Mouse (Mus musculus) stomach, embryonic 15.5 days (tissue): ENCODE measurements around the gene Erich3. TPM values are rescaled to one million over a fixed set of nuclear protein-coding genes. Genes with fewer than 3 reads are reported as not detected.
"Not testable (repeated sequence)": the region's sequence is repeated elsewhere in the genome, so short reads cannot be mapped to it uniquely, and the experiment has no call there.

ENCODE experiments used
- ATAC-seq: fragments of 200-750 bp; cut with Nextera tagmentation; 2 replicates; pipeline ENCODE4 v1.8.0; 2017; ENCODE audit warnings: low read depth, moderate number of reproducible peaks, moderate TSS enrichment; ENCODE audit not compliant: insufficient read depth, low FRiP score
- H3K27ac ChIP-seq: fragments of 300-500 bp; sonication (generic); 2 replicates; pipeline ENCODE4 v1.5.1; 2015; ENCODE audit warnings: mild to moderate bottlenecking, inconsistent platforms
- H3K27me3 ChIP-seq: fragments of 300-500 bp; sonication (generic); replicated peaks from 2 replicates; pipeline ENCODE4 v1.6.1; 2015; ENCODE audit warnings: inconsistent platforms
- H3K36me3 ChIP-seq: fragments of 300-500 bp; sonication (generic); 2 replicates; pipeline ENCODE4 v1.6.1; 2015; ENCODE audit warnings: inconsistent platforms
- H3K4me1 ChIP-seq: fragments of 300-500 bp; sonication (generic); 2 replicates; pipeline ENCODE4 v1.6.1; 2015; ENCODE audit warnings: inconsistent platforms
- H3K4me2 ChIP-seq: fragments of 300-500 bp; sonication (generic); 2 replicates; pipeline ENCODE4 v1.6.1; 2015; ENCODE audit warnings: mild to moderate bottlenecking, inconsistent platforms
- H3K4me3 ChIP-seq: fragments of 300-500 bp; sonication (generic); replicated peaks from 2 replicates; pipeline ENCODE4 v1.5.1; 2015; ENCODE audit warnings: inconsistent platforms
- H3K9ac ChIP-seq: fragments of 300-500 bp; sonication (generic); 2 replicates; pipeline ENCODE4 v1.6.1; 2015; ENCODE audit warnings: inconsistent platforms
- H3K9me3 ChIP-seq: fragments of 300-500 bp; sonication (generic); 2 replicates; pipeline ENCODE4 v1.6.1; 2016; ENCODE audit warnings: inconsistent platforms
- WGBS: fragments of 180-500 bp; shearing (Covaris S2); methylation state at CpG from one replicate; pipeline ENCODE4 v1.1.7; 2015; 5-methylcytosine and 5-hydroxymethylcytosine counted together
- polyA plus RNA-seq: library from polyadenylated mRNA; unstranded; fragments of >200 nt; fragmentation: Nextera tagmentation; extraction: Ambion mirVana; gene quantifications from 2 replicates; pipeline ENCODE4 v1.2.1, GENCODE M21; 2015

Gene Erich3
- 0.10 and 0.14 TPM in 2 replicates for polyA plus RNA-seq

DNA sequence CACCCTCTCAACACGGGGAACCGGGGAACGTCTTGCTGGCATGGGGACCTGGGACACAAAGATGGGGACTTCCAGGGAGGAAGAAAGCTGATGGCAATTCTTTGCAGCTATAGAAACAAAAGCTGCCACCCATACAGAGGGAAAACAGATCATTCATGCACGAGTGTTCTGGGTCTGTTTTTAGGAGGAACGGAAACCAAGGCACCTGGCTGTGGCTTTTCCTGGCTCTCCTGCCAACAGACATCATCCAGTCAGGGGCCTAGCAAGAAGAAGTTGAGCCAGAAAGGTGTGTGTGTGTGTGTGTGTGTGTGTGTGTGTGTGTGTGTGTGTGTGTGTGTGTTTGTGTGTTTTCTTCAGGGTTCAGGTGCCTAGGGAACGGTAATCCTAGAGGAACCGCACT lies at the start of gene Erich3:
Gene Erich3 (plus strand): TSS at position 315 of the 400 bp plus-strand sequence.
- H3K9ac ChIP-seq: no peak within 1 kb of the TSS
- WGBS: 50% methylated on average over 5 of the region's 7 CpGs
- no peaks in the 10 kb centered on the region for H3K9me3 ChIP-seq
- peak within 1 kb of the TSS; percentile 55 for H3K4me2 ChIP-seq
- H3K27me3 ChIP-seq: peaks cover 17% of the 10 kb centered on the region
- H3K36me3 ChIP-seq: no peaks in the 10 kb centered on the region
- H3K4me1 ChIP-seq: 0 out of 2 replicates have a peak, but pooled peaks cover 4% of the 10 kb centered on the region
- H3K4me3 ChIP-seq: peak within 1 kb of the TSS; percentile 31
- no peak within 1 kb of the TSS for H3K27ac ChIP-seq
- no peak for ATAC-seq

DNA sequence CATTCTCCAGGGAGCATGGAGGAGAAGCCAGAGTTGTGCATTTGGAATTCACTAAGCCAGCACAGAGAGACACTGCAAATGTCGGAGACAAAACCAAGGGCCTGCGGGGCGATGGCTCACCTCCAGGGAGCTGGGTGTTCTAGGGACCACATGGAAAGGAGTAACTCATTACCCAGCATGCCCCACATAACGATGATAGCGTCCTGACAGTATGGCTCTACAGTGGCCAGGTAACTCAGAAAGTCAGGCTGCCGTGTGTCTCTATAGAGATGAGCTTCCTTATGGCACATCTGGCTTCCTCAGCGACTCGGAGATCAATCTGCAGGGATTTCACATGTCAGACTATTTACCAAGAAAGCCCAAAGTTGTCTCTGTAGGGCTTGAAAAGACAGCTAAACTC lies 48.9 kb upstream of the Erich3 start:
- no peaks in the 10 kb centered on the region; the same call in 1 of the 2 replicates for H3K36me3 ChIP-seq
- no peak overlapping the region for H3K9ac ChIP-seq
- no peak overlapping the region for H3K27ac ChIP-seq
- ATAC-seq: no peak
- WGBS: 90% methylated on average over 8 of the region's 8 CpGs
- H3K4me3 ChIP-seq: no peak overlapping the region
- H3K9me3 ChIP-seq: no peaks in the 10 kb centered on the region
- H3K4me2 ChIP-seq: no peak overlapping the region
- no peaks in the 10 kb centered on the region for H3K27me3 ChIP-seq
- H3K4me1 ChIP-seq: no peaks in the 10 kb centered on the region

- ATAC-seq: no peak
- Histone ChIP-seq H3K4me3 (no peak overlapping the region), H3K27me3 (no peaks in the 10 kb centered on the region), H3K36me3 (no peaks in the 10 kb centered on the region; the same call in 1 of the 2 replicates), H3K4me1 (no peaks in the 10 kb centered on the region), H3K9ac (no peak overlapping the region), H3K27ac (no peak overlapping the region), H3K9me3 (no peaks in the 10 kb centered on the region), H3K4me2 (no peak overlapping the region)
- WGBS: 82% methylated on average over 7 of the region's 7 CpGs
Measured at GRCm38 (mm10) chr3:154615304-154615703, 48.4 kb upstream of the Erich3 start.

DNA sequence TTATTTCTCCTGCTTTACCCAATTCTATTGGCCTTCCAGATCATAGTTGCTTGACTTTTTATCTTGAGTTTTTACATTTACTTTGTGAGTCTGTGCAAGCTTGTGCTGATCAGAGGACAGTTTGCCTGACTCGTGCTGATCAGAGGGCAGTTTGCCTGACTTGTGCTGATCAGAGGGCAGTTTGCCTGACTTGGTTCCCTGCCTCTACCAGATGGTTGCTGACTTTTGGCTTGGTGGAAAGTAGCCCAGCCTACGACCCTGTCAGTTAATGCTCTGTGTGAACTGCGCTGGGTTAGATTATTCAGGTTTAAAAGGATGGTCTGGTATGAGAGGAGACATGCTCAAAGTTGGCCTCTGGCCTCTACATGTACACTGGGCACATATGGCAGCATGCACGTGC lies 47.6 kb upstream of the Erich3 start:
- H3K36me3 ChIP-seq: no peaks in the 10 kb centered on the region; the same call in 1 of the 2 replicates
- no peak overlapping the region for H3K27ac ChIP-seq
- ATAC-seq: no peak
- H3K27me3 ChIP-seq: no peaks in the 10 kb centered on the region
- H3K4me2 ChIP-seq: no peak overlapping the region
- H3K4me3 ChIP-seq: no peak overlapping the region
- H3K9me3 ChIP-seq: no peaks in the 10 kb centered on the region
- H3K9ac ChIP-seq: no peak overlapping the region
- no peaks in the 10 kb centered on the region for H3K4me1 ChIP-seq
- 88% methylated on average over 4 of the region's 4 CpGs for WGBS

DNA sequence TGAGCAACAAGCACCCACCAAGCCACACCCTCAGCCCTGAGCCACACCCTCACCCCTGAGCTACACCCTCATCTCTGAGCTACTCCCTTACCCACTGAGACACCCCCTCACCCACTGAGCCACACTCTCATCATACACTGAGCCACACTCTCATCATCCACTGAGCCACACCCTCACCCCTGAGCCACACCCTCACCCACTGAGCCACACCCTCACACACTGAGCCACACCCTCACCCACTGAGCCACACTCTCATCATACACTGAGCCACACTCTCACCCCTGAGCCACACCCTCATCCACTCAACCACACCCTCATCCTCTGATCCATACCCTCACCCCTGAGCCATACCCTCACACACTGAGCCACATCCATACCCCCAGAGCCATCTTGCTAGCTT lies 35.4 kb upstream of the Erich3 start:
- no peak overlapping the region for H3K4me3 ChIP-seq
- H3K4me2 ChIP-seq: no peak overlapping the region
- peak; percentile 56; the same call in 1 of the 2 replicates for ATAC-seq
- no peak overlapping the region for H3K27ac ChIP-seq
- no peaks in the 10 kb centered on the region for H3K27me3 ChIP-seq
- no peaks in the 10 kb centered on the region for H3K9me3 ChIP-seq
- H3K36me3 ChIP-seq: no peaks in the 10 kb centered on the region
- H3K9ac ChIP-seq: no peak overlapping the region
- H3K4me1 ChIP-seq: no peaks in the 10 kb centered on the region

- not testable (repeated sequence) for H3K36me3 ChIP-seq, H3K27me3 ChIP-seq, H3K4me3 ChIP-seq, ATAC-seq, H3K27ac ChIP-seq, H3K9ac ChIP-seq, H3K4me2 ChIP-seq, H3K9me3 ChIP-seq, H3K4me1 ChIP-seq
- WGBS: 81% methylated on average over 2 of the region's 2 CpGs
Measured at GRCm38 (mm10) chr3:154631281-154631680, 32.4 kb upstream of the Erich3 start.

GRCm38 (mm10) chr3:154633091-154633490 lies 30.6 kb upstream of the Erich3 start:
- no peak overlapping the region for H3K9ac ChIP-seq
- H3K27me3 ChIP-seq: no peaks in the 10 kb centered on the region
- no peak overlapping the region for H3K4me3 ChIP-seq
- 84% methylated on average over 5 of the region's 5 CpGs for WGBS
- no peak overlapping the region for H3K4me2 ChIP-seq
- H3K27ac ChIP-seq: no peak overlapping the region
- no peaks in the 10 kb centered on the region for H3K4me1 ChIP-seq
- no peak for ATAC-seq
- H3K36me3 ChIP-seq: no peaks in the 10 kb centered on the region
- H3K9me3 ChIP-seq: no peaks in the 10 kb centered on the region

DNA sequence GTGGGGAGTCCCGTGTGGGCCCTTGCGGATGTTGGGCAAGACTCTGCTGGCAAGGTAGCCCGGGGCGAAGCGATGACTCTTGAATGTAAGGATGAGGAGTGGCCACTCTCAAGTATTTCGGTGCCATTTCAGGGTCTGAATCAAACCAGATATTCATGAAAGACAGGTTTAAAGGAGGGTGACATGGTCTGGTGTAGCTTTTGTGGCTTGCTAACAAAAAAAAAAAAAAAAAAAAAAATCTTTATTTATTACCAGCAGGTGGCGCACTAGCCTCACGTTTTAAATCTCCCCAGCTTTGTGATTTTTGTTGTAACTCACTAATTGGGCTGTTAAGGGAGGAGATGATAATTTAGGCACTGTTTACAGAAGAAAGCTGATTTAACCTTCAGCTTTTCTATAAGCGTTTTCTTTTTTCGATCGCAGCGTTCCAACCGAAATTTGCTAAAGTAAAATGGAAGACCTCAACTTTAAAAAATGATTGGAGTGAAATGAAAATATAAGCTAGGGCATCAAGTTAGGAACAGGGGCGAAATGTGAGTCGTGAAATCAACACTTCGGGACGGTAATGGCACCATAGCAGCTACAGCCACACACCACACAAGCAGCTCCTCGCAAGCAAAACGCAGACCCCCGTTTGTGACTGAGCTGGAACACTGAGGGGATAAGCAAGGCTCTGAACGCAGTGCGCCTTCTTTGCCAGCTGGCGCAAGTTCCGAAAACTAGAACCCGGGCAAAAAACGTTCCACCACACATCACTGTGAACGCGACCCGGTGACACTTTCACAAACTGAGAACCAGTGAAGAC lies 16.8 kb upstream of the Erich3 start:
- H3K27ac ChIP-seq: no peak overlapping the region
- peak overlapping the region; percentile 31 for H3K4me3 ChIP-seq
- 45% methylated on average over 29 of the region's 29 CpGs for WGBS
- ATAC-seq: no peak
- H3K27me3 ChIP-seq: no peaks in the 10 kb centered on the region
- H3K9me3 ChIP-seq: no peaks in the 10 kb centered on the region
- peak overlapping the region; percentile 49 for H3K4me2 ChIP-seq
- H3K9ac ChIP-seq: no peak overlapping the region
- H3K4me1 ChIP-seq: no peaks in the 10 kb centered on the region
- H3K36me3 ChIP-seq: no peaks in the 10 kb centered on the region

DNA sequence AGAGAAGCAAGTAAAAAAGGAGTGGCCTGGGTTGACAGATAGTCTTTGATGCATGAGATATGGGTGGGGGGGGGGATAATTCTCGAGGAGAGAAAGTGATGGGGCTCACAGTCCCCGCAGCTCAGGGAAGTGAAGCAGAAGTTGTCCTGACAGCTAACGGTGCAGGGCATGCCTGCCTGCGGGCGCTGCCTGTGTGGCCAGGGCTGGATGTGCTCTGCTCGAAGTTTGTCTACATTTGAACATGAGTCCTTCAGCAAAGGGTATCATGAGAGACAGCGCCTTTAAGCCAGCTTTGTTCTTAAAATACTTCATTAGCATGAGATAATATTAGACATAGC lies 16.2 kb upstream of the Erich3 start:
- H3K9me3 ChIP-seq: no peaks in the 10 kb centered on the region
- H3K4me1 ChIP-seq: no peaks in the 10 kb centered on the region
- ATAC-seq: no peak
- no peak overlapping the region for H3K27ac ChIP-seq
- WGBS: 51% methylated on average over 7 of the region's 7 CpGs
- no peak overlapping the region for H3K9ac ChIP-seq
- no peaks in the 10 kb centered on the region for H3K36me3 ChIP-seq
- peak overlapping the region; percentile 49 for H3K4me2 ChIP-seq
- 0 out of 2 replicates have a peak, but pooled peaks cover 2% of the 10 kb centered on the region for H3K27me3 ChIP-seq
- H3K4me3 ChIP-seq: peak overlapping the region; percentile 31

- H3K27me3 ChIP-seq: 0 out of 2 replicates have a peak, but pooled peaks cover 2% of the 10 kb centered on the region
- H3K36me3 ChIP-seq: no peaks in the 10 kb centered on the region
- no peak overlapping the region for H3K4me2 ChIP-seq
- H3K4me3 ChIP-seq: no peak overlapping the region
- no peak overlapping the region for H3K9ac ChIP-seq
- H3K9me3 ChIP-seq: no peaks in the 10 kb centered on the region
- no peak overlapping the region for H3K27ac ChIP-seq
- no peaks in the 10 kb centered on the region for H3K4me1 ChIP-seq
- 73% methylated on average over 20 of the region's 20 CpGs for WGBS
- no peak for ATAC-seq
Measured at GRCm38 (mm10) chr3:154649411-154650285, 14.0 kb upstream of the Erich3 start.

- Histone ChIP-seq H3K9me3 (no peaks in the 10 kb centered on the region), H3K4me3 (no peak overlapping the region), H3K27me3 (0 out of 2 replicates have a peak, but pooled peaks cover 2% of the 10 kb centered on the region), H3K4me1 (no peaks in the 10 kb centered on the region), H3K27ac (no peak overlapping the region), H3K36me3 (no peaks in the 10 kb centered on the region), H3K9ac (no peak overlapping the region), H3K4me2 (no peak overlapping the region)
- ATAC-seq: no peak
- 77% methylated on average over 10 of the region's 10 CpGs for WGBS
Measured at GRCm38 (mm10) chr3:154651192-154651821, 12.4 kb upstream of the Erich3 start.
